Mouse (Mus musculus): ENCODE measurements around the gene Kbtbd13.
A peak's percentile ranks its signal among the peaks of the same experiment; 100 is the strongest.

The Kbtbd13 gene

DNA sequence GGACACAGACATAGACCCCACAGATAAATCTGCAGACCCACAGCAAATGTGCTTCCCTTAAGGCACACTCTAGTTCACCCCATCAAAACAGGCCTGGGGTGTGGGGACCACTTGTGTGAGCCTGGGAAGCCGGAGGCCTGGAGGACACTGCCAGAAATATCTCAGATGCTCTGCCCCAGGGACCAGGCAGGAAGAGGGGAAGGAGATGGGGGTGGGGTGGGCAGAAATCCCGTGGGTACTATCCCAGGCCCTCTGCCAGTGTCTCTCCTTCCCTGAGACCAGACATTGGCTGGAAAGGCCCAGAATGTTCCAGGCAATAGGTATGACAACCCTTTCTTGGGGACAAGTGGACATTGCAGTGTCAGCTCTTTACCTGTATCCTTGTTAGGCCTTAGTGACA, 2.2 kb upstream of the Kbtbd13 start:
- no peak for DNase-seq (ENCODE audit: low read depth, low spot score)

DNA sequence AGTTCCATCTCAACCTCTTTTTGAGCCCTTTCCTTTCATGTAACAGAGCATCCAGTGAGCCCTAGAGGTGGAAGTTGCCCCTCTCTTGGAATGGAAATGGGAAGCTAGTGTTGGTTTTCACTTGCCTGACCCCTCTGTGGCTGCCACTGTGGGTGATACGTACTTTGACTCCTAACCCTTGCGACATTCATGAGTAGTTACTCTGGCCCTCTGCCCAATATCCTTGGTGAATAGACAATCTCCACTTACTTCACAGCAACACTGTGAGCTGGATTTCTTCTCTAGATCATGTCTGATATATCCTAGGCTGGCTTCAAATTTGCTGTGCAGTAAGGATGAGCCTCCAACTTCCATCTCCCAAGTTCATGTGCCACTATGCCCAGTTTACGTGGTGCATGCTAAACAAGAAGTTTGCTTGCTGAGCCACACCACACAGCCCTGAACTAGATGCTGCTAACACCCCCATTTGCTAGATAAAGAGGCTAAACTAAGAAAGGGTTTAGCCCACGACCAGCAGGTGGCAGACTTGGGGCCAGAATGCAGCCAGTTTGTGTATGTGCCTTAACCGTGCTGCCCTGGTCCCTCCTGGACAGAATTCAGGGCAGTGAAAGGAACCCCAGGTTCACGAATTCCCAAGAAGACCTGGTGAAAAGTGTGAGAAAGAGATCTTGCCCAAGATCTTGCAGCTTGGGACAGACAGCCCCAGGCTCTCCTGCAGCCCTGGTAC, 1.3 kb upstream of the Kbtbd13 start:
- peak; percentile 64 for DNase-seq (ENCODE audit: low read depth, low spot score)

- peak; percentile 52 for DNase-seq (ENCODE audit: low read depth, low spot score)
These were observed 470 bp downstream of the Kbtbd13 start for GRCm38 (mm10) chr9:65390752-65391612.

DNA sequence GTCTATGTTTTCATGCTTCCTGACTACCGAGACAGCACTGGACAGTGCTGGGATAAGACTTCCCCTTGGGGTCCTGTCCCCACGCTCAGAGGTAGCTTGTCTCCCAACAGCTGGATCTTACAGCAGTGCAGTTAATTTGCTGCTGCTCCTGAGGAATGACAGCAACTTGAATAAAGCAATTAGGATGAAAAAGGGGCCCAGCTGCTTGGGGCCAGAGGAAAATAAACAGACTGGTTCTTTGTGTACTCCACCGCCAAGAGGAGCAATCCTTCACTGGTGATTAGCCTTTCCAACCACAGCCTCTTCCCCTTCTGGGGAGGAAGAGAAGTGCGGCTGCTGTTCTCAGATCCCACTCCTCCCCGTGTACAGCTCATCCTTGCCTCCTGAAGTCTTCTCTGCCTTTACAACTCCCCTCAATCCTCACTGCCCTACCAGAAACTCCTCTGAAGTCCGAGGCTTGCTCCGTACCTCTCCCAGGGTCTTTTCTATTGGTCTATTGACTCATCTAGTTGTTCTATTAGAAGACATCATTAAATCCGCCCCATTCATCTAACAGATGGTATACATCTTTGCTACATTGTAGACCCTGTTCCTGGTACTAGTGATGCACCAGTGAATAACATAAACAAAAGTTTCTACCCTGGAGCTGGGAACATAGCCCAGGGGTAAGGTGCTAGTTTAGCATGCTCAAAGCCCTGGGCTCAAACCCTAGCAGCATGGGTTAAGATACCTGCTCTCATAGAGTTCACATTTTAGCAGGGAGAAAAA, 4.9 kb downstream of the Kbtbd13 start:
- DNase-seq (ENCODE audit: low read depth, low spot score) = no peak

DNA sequence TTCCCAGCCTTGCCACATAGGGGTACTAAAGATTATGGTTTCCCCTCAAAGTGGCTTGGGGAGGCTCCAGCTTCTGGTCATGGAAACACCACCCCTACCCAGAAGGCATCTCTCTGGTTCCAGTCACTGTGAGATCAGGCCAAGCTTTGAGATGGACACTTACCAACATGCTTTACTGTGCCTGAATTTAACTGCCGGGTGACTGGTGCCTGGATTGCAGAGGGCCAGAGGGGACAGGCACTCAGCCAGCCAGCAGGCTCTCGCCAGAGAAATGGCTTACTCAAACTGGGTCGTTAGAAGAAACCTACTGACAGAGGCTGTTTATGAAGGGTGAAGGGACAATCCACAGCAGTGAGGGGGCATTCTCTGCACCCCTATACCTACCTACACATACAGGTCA, 7.2 kb downstream of the Kbtbd13 start:
- no peak for DNase-seq (ENCODE audit: low read depth, low spot score)

DNA sequence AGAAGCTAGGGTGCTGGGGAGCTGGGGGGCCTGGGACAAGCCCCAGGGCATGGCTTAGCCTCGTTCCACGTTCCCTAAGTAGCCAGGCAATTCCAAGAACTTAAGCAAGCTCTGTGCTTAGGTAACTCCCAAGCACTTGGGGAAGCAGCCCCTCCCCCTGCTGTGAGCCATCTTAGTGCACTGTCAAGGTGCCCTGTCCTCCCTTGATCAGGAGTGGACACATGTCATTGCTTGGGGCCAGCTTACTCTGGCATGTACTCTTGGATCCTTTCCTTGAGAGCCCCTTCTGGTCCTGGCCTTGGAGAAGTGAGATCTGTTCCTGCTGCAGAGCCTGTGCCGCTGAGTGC, 8.7 kb downstream of the Kbtbd13 start:
- DNase-seq (ENCODE audit: low read depth, low spot score) = no peak

DNA sequence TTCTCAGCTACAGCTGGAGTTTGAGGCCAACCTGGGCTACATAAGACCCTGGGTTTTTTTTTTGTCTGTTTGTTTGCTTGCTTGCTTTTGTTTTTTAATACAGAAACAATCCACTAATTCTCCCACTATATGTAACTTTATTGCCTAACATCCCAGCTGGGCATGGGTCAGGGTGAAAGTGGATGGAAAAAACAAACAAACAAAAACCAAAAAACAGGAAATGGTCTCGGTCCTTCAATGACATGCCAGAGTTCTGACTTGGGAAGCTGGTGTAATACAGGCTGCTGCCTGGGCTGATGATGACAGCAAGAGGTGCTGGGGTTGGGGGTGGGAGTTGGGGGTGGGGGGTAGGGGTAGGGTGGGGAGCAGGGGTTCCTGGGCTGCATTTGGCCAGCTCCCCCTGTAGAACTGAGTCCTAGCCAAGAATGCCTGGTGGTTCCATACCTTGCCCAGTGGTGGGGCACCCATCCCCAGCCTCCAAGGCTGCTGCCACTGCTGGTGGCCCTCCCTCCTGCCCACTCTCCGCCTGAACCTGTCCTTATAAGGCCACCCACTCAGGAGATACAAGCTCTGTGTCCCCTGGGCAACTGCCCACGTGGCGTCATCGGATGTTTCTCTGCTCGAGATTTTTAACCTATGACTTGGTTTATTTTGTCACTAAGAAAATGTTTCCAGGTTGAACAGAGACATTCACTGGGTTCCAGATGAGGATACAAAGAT, 9.3 kb downstream of the Kbtbd13 start:
- DNase-seq (ENCODE audit: low read depth, low spot score) = no peak

- DNase-seq (ENCODE audit: low read depth, low spot score) = no peak
These were observed 10.3 kb downstream of the Kbtbd13 start for GRCm38 (mm10) chr9:65381017-65381590.

GRCm38 (mm10) chr9:65375163-65375934, 16.1 kb downstream of the Kbtbd13 start:
- DNase-seq (ENCODE audit: low read depth, low spot score) = no peak

GRCm38 (mm10) chr9:65374468-65375162, 16.8 kb downstream of the Kbtbd13 start:
- DNase-seq (ENCODE audit: low read depth, low spot score) = no peak

- DNase-seq (ENCODE audit: low read depth, low spot score) = peak; percentile 63
These were observed 19.0 kb downstream of the Kbtbd13 start for GRCm38 (mm10) chr9:65372449-65372848.

- no peak for DNase-seq (ENCODE audit: low read depth, low spot score)
These were observed 19.7 kb downstream of the Kbtbd13 start for GRCm38 (mm10) chr9:65371756-65372155.

GRCm38 (mm10) chr9:65365721-65366120, 25.7 kb downstream of the Kbtbd13 start:
- no peak for DNase-seq (ENCODE audit: low read depth, low spot score)

- DNase-seq (ENCODE audit: low read depth, low spot score) = no peak
These were observed 27.8 kb downstream of the Kbtbd13 start for GRCm38 (mm10) chr9:65363684-65364083.

DNA sequence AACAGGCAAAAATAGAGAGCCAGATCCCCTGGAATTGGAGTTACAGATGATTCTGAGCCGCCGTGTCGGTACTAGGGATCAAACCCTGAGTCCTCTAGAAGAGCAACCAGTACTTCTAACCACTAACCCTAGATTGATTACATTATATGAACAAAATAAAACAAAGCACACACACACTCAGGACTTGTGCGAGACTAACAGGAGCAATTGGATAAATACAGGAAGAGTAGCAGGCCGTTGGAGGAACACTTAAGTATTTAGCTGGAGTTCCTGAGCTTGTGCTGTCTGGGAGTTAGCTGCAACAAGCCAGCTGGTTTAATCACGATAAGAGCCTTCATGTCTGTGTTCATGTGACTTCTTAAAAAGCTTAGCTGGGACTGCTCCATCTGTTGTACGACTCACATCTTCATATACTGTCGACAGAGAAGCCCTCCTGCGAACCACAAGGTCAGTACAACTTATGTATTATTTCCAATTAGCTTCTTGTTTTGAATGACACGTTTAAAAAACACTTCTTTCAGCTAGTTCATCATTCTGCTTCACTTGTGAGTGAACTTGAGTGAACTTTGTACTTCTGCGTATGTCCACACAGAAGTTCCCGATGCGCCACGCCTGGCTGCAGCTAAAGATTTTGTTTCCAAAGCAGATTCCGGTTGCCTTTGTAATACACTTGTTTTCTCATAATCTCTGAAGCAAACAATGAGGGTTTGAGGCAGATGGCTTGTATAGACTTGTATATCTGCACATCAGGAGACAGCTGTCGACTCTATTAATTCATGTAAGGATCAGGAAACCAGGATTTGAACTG, 30.6 kb downstream of the Kbtbd13 start, which contains the start of gene Ubap1l:
Gene Ubap1l, plus strand, starts transcription at position 401 of the 808 bp plus-strand sequence.
- DNase-seq (ENCODE audit: low read depth, low spot score) = no peak

- DNase-seq (ENCODE audit: low read depth, low spot score) = no peak
These were observed 32.4 kb downstream of the Kbtbd13 start for GRCm38 (mm10) chr9:65358956-65359480.

DNA sequence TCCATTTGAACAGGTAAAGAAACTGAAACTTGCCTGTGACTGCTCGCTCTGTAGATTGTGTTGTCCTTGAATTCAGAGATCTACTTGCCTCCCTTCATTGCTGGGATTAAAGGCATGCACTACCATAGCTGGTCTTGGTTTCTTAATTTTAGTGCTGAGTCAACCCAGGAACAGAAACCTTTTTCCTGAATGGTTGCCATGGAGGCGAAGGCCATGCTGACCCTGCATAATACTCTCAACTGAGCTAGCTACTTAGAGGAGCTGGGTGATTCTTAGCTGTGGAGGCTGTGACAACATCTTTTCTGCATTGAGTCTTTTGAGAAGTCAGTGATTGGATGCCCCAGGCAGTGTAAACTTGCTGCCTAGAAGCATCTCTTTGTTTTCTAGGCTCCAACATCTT, 34.5 kb downstream of the Kbtbd13 start:
- no peak for DNase-seq (ENCODE audit: low read depth, low spot score)

DNA sequence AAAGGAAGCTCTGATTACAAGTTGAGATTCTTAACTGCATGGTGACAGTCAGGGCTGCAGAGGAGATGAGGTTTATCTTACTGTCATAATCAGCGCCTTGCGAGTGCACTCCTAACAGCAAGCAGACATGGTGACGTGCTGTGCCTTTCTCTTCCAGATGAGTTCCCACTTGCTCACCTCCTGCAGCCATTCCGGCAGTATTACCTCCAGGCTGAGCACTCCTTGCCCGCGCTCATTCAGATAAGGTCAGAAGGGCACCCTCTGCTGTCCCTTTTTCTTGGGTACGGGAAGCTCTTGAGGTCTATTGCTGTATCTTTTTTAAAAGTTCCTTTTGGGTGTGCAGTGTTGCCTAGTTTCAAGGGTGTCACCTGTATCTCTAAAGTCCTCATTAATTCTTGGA, 34.9 kb downstream of the Kbtbd13 start:
- no peak for DNase-seq (ENCODE audit: low read depth, low spot score)

DNA sequence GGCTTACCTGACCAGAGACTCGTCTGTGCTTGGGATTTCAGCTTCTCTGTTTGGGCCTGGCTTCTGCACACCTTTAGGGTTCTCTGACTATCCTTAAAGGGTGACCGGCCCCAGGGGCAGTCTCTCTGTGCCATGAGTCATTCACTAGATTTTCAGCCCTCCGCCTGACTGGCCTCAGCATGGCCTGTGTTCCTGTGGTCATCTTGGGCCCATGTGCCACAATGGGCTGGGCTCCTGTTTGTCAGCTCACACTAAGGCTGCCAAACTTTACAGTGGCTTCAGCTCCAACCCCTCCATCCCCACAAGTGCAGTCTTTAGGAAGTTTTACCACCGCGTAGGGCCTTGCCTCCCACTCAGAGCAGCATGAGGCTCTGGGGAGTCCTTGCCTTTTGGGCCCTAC, 38.2 kb downstream of the Kbtbd13 start:
- DNase-seq (ENCODE audit: low read depth, low spot score) = no peak

Measured in ES-CJ7 (cell line).